Mouse (Mus musculus) left cerebral cortex, postnatal 14 days (tissue): ENCODE data around the gene Slc13a4. TPM values are rescaled to one million over a fixed set of nuclear protein-coding genes. Genes with fewer than 3 reads are reported as not detected.

ENCODE experiments used
- total RNA-seq, 2 experiments: library from RNA; stranded (reverse); gene quantifications; 2 replicates each; pipeline ENCODE4 v1.2.3; 2021

Gene Slc13a4
- total RNA-seq, 2 experiments from 2014 or later = 11.1 to 13.9 TPM

Other genes starting within 250 kb of the Slc13a4 start
- 10 to 100 TPM; 36.0 to 38.4 TPM for gene Cnot4, start 174.4 kb downstream of the Slc13a4 start, total RNA-seq
- gene Nup205, start 130.7 kb downstream of the Slc13a4 start, total RNA-seq = 10 to 100 TPM; 25.1 to 27.7 TPM
- gene Fam180a, start 18.0 kb upstream of the Slc13a4 start, total RNA-seq = 1 to 10 TPM; 5.5 to 7.4 TPM
- gene Mtpn, start 231.8 kb upstream of the Slc13a4 start, total RNA-seq = 100 to 1,000 TPM; 344 to 362 TPM